In the genomic region with DNA sequence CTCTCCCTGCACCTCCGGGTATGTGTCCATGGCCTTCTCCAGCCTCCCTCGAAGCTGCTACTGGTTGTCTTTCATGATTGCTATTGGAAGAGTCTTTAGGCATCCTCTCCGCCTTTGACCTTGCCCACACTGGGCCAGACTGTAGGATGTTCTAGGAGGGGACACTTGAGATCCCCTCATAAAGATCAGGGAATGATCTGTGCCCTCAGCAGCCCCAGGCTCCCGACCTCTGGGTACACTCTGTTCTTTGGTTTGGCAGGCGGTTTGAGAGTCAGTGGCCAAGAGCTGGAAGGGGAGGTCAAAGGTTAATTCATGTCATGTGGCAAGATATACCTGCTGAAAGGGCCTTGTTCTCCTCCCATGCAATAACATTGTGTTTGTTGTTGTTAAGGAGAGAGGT, we compare ENCODE assay signal across 20 mouse cellular contexts. TPM values are rescaled to one million over a fixed set of nuclear protein-coding genes. Genes with fewer than 3 reads are reported as not detected.
A peak's percentile ranks its signal among the peaks of the same experiment; 100 is the strongest.
DNase-seq lines count a peak whose midpoint lies in the region; ATAC-seq and TF ChIP-seq lines count a peak whose summit lies in the region.
"Had no signal": no experiment of that assay in that cellular context is flagged by ENCODE, and none has a peak within 500 bp of the region (broad histone marks: within the 10 kb centered on the region; RNA-seq: fewer than 3 reads in every experiment).

No protein-coding gene starts in this region.

- H3K9me3 ChIP-seq in kidney, embryonic 15.5 days (replicated peaks), result no peaks in the 10 kb centered on the region
- H3K9me3 ChIP-seq in stomach, postnatal 0 days (ENCODE audit: control insufficient read depth, low read length), result no peaks in the 10 kb centered on the region
- H3K9me3 ChIP-seq: embryonic facial prominence, embryonic 12.5 days; limb, embryonic 13.5 days; neural tube, embryonic 12.5 days; stomach, embryonic 15.5 days had no signal

- WGBS in kidney, embryonic 15.5 days, result 23% methylated on average over 5 of the region's 5 CpGs
- WGBS in stomach, postnatal 0 days, result 51% methylated on average over 5 of the region's 5 CpGs

- H3K36me3 ChIP-seq in kidney, embryonic 15.5 days, result no peaks in the 10 kb centered on the region
- H3K36me3 ChIP-seq in stomach, postnatal 0 days (ENCODE audit: control insufficient read depth, insufficient read depth, low read length), result no peaks in the 10 kb centered on the region
- H3K36me3 ChIP-seq: embryonic facial prominence, embryonic 12.5 days; limb, embryonic 13.5 days; neural tube, embryonic 12.5 days; stomach, embryonic 15.5 days had no signal

- H3K27me3 ChIP-seq in kidney, embryonic 15.5 days, result peaks cover 48% of the 10 kb centered on the region
- peaks cover 12% of the 10 kb centered on the region; the same call in 1 of the 2 replicates for H3K27me3 ChIP-seq in stomach, postnatal 0 days (ENCODE audit: control insufficient read depth, insufficient read depth, low read length)

- no peak overlapping the region for H3K27ac ChIP-seq in kidney, embryonic 15.5 days
- no peak overlapping the region for H3K27ac ChIP-seq in stomach, postnatal 0 days (replicated peaks)
- H3K27ac ChIP-seq: embryonic facial prominence, embryonic 12.5 days; limb, embryonic 13.5 days; macrophage; neural tube, embryonic 12.5 days; stomach, embryonic 15.5 days had no signal

- TF ChIP-seq CTCF in stomach, postnatal 0 days (IDR thresholded peaks at IDR 0.05; ENCODE audit: low read depth), result no peak

- no peak overlapping the region for H3K4me3 ChIP-seq in kidney, embryonic 15.5 days (replicated peaks)
- H3K4me3 ChIP-seq in stomach, postnatal 0 days (ENCODE audit: low read depth, low read length), result no peak overlapping the region
- H3K4me3 ChIP-seq: embryonic facial prominence, embryonic 12.5 days; limb, embryonic 13.5 days; neural tube, embryonic 12.5 days; stomach, embryonic 15.5 days had no signal

- H3K9ac ChIP-seq in kidney, embryonic 15.5 days, result no peak overlapping the region
- no peak overlapping the region for H3K9ac ChIP-seq in stomach, postnatal 0 days (ENCODE audit: low read length)
- H3K9ac ChIP-seq: embryonic facial prominence, embryonic 12.5 days; limb, embryonic 13.5 days; lung, embryonic 14.5 days; neural tube, embryonic 12.5 days; stomach, embryonic 15.5 days had no signal

- no peak overlapping the region for H3K4me2 ChIP-seq in kidney, embryonic 15.5 days
- H3K4me2 ChIP-seq in stomach, postnatal 0 days (replicated peaks; ENCODE audit: low read depth), result no peak overlapping the region
- H3K4me2 ChIP-seq: embryonic facial prominence, embryonic 12.5 days; limb, embryonic 13.5 days; lung, embryonic 14.5 days; midbrain, embryonic 11.5 days; neural tube, embryonic 12.5 days; stomach, embryonic 15.5 days had no signal

- H3K4me1 ChIP-seq in kidney, embryonic 15.5 days, result peaks cover 32% of the 10 kb centered on the region
- H3K4me1 ChIP-seq in stomach, postnatal 0 days (replicated peaks; ENCODE audit: control insufficient read depth, insufficient read depth), result 0 out of 2 replicates have a peak, but pooled peaks cover under 1% of the 10 kb centered on the region

- ATAC-seq in kidney, embryonic 15.5 days (replicated peaks; ENCODE audit: low FRiP score), result no peak
- no peak for ATAC-seq in stomach, postnatal 0 days (ENCODE audit: low FRiP score, low TSS enrichment)

- no peak for TF ChIP-seq EP300 in stomach, postnatal 0 days (optimal IDR thresholded peaks at IDR 0.05)

- DNase-seq in gastrocnemius, adult 18-20 months (ENCODE audit: low spot score), result peak; percentile 74
- no peak for DNase-seq in gastrocnemius, postnatal 4 days (ENCODE audit: low spot score in 2 of 2)
- DNase-seq in kidney, adult 18-20 months, result peak; percentile 80
- DNase-seq in embryo, embryonic 10 days (ENCODE audit: low spot score), result peak; percentile 81
- peak; percentile 30 for DNase-seq in fat pad, adult 2 months (ENCODE audit: extremely low read depth, low read depth, low spot score)
- DNase-seq in stomach, postnatal 0 days (ENCODE audit: low spot score), result no peak
- DNase-seq in c-Kit-positive CD71-positive TER-119-positive erythroid progenitor cells, embryonic 14.5 days (ENCODE audit: low spot score), result no peak
- DNase-seq: B cell, adult 2 months; gastrocnemius, postnatal 10 days; thymus, postnatal 14 days had no signal

RNA-seq across cellular contexts. Expression of gene Chrdl2, which starts 4.7 kb away (rescaled TPM):
- 1 to 10 TPM; 1.4 to 1.7 TPM for total RNA-seq in gastrocnemius, adult 18-20 months (2021)
- total RNA-seq in gastrocnemius, postnatal 4 days (2021), result 1 to 10 TPM; 4.7 to 6.5 TPM
- polyA plus RNA-seq in kidney, embryonic 15.5 days (2015; fragmentation: Nextera tagmentation; extraction: Ambion mirVana), result 0.69 and 0.87 TPM in 2 replicates
- polyA plus RNA-seq in stomach, postnatal 0 days (2015; fragmentation: Nextera tagmentation; extraction: Ambion mirVana), result 0.44 and 2.0 TPM in 2 replicates
- total RNA-seq: hematopoietic stem cell, adult 5-6 weeks; monocyte, adult 5-6 weeks had no signal
- polyA plus RNA-seq: macrophage; midbrain, embryonic 11.5 days had no signal

RNA-seq across cellular contexts. Expression of gene Rnf169, which starts 30.5 kb away (rescaled TPM):
- total RNA-seq in gastrocnemius, adult 18-20 months (2021), result 1 to 10 TPM; 4.6 to 7.1 TPM
- 10 to 100 TPM; 12.4 to 14.5 TPM for total RNA-seq in gastrocnemius, postnatal 4 days (2021)
- polyA plus RNA-seq in kidney, embryonic 15.5 days (2015; fragmentation: Nextera tagmentation; extraction: Ambion mirVana), result 5.9 and 6.2 TPM in 2 replicates
- polyA plus RNA-seq in stomach, postnatal 0 days (2015; fragmentation: Nextera tagmentation; extraction: Ambion mirVana), result 1.8 and 2.0 TPM in 2 replicates

Comparison
In these comparisons a context has a peak if more than half of its experiments do, and no peak if none do; other contexts are left out.
1. DNase-seq: peak in gastrocnemius, adult 18-20 months (single experiment), kidney, adult 18-20 months (single experiment), embryo, embryonic 10 days (single experiment) and fat pad, adult 2 months (single experiment); none in gastrocnemius, postnatal 4 days (0 of 2), stomach, postnatal 0 days (single experiment) and c-Kit-positive CD71-positive TER-119-positive erythroid progenitor cells, embryonic 14.5 days (single experiment).